14 mouse cellular contexts compared by ENCODE assay signal in genomic region chr8:122747825-122748224, GRCm38 (mm10).
"Had no signal": no experiment of that assay in that cellular context is flagged by ENCODE, and none has a peak within 500 bp of the region (broad histone marks: within the 10 kb centered on the region; RNA-seq: fewer than 3 reads in every experiment).

No protein-coding gene starts in this region.

- DNase-seq: kidney, adult 8-10 months; kidney, postnatal 25 days; lung, adult 2 months; lung, postnatal 36 days; right cerebral cortex, adult 18-20 months; right cerebral cortex, postnatal 25 days; thymus, postnatal 4 days had no signal

- H3K4me2 ChIP-seq: liver, embryonic 11.5 days; liver, embryonic 15.5 days; midbrain, embryonic 11.5 days; midbrain, embryonic 15.5 days had no signal

- H3K36me3 ChIP-seq: limb, embryonic 10.5 days; liver, embryonic 15.5 days; midbrain, embryonic 15.5 days had no signal

- H3K4me1 ChIP-seq: liver, embryonic 15.5 days had no signal

- H3K9ac ChIP-seq: liver, embryonic 15.5 days; midbrain, embryonic 15.5 days had no signal

- H3K27ac ChIP-seq: limb, embryonic 10.5 days; liver, embryonic 15.5 days; midbrain, embryonic 15.5 days had no signal

- H3K9me3 ChIP-seq: limb, embryonic 10.5 days; liver, embryonic 15.5 days; midbrain, embryonic 15.5 days had no signal

- H3K27me3 ChIP-seq: midbrain, embryonic 15.5 days had no signal

- ATAC-seq: intestine, postnatal 0 days; lung, postnatal 0 days; midbrain, embryonic 15.5 days had no signal

- H3K4me3 ChIP-seq: limb, embryonic 10.5 days; liver, embryonic 15.5 days; midbrain, embryonic 15.5 days had no signal
